Mouse (Mus musculus) megakaryocyte, adult 5-6 weeks (primary cell): ENCODE results near the gene Cdc27. TPM values are rescaled to one million over a fixed set of nuclear protein-coding genes. Genes with fewer than 3 reads are reported as not detected.

ENCODE experiments used
- ATAC-seq: 2 replicates; pipeline ENCODE4 v1.8.0; 2016; ENCODE audit warnings: mild to moderate bottlenecking, inconsistent platforms; ENCODE audit not compliant: poor library complexity, severe bottlenecking
- total RNA-seq, 2 experiments: library from RNA; stranded (forward) in 1 of 2; stranded (reverse) in 1 of 2; fragments of 153-499, 151-499 nt in 1 of 2; fragments of 221-1000, 200-1000 nt in 1 of 2; gene quantifications; 2 replicates each; pipeline versions ENCODE4 v1.2.3 to v1.2.4; 2015 to 2017

The Cdc27 gene
- total RNA-seq (2015) (49.4 and 51.3 TPM in 2 replicates), total RNA-seq (2017) (45.1 and 52.1 TPM in 2 replicates)

DNA sequence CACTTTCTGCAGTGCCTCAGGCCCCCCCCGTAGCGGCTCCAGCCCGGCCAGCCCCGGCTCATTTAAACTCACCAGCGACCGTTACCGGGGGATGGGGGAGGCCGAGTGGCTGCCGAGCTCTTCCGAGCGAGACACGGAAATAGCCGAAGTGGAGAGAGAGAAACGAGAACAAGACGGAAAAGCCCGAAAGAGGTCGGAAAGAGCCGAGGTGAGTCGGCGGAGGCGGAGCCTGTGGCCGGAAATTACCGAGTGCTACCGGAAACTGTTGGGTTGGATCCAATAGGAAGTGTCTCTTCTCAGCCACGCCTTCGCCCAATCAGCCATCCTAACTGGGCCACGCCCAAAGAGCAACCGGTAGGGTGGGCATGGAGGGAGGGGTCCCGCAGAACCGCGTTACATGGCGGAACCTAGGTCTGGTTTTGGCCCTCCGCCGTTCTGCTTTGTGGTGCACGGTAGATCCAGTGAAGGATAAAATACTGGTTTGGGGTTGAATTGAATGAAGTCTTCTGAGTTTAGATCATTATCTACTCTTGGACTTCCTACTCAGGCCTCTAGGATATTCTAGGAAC is at the start of gene Cdc27, which contains the start of gene Myl4:
TSS of gene Cdc27 (minus strand) at position 215 of the 569 bp plus-strand sequence.
TSS of gene Myl4 (plus strand) at position 258 of the 569 bp plus-strand sequence.
- peak; percentile 94 for ATAC-seq

DNA sequence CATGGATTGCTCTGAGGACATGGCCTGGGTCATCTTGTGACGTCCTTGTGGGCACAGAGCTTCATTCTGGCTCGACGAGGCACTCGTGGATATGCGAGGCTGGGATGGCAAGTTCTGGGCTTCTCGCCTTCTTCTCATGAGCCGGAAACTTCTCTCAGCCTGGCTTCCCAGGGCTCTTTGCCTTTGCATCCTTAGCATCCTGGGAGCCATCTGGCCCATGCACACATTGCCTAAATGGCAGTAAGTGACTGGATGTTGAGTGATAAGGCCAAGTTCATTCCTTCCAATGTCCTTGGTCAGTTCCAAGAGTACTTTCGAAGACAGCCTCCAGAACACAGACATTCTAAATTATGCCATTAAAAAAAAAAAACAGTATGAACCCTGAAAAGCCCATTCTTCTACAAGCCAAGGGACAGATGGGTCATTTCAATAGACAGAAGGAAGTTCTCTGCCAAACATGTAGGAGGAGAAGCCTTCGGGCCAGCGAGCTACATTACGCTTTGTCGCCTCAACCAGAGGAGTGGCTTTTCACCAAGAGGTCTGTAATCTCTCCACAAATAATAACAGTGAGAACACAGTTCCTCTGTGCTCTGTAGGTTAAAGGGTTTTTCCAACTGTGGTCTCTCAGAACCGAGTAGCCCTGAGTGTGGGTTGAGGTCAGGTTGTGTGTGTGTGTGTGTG is 49.0 kb upstream of the Cdc27 start:
- ATAC-seq: no peak

DNA sequence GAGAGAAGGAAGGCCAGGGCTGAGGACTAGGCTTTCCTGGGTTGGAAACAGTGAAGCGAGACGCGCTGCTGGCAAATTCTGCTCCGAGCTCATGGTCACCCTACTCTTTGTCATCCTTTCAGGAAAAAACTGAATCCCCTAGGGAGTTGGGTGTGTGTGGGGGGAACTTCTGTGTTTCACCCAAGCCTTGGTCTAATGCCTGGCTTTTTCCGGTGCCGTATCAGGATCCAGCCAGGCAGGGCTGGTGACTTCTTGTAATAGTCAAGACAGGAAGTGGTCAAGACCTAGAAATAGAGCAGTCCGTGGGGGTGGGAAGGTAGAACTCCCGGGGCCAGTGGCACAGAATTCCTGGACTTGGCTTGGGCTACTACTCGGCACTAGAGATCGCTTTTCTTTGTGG is 45.9 kb upstream of the Cdc27 start:
- peak; percentile 80 for ATAC-seq

DNA sequence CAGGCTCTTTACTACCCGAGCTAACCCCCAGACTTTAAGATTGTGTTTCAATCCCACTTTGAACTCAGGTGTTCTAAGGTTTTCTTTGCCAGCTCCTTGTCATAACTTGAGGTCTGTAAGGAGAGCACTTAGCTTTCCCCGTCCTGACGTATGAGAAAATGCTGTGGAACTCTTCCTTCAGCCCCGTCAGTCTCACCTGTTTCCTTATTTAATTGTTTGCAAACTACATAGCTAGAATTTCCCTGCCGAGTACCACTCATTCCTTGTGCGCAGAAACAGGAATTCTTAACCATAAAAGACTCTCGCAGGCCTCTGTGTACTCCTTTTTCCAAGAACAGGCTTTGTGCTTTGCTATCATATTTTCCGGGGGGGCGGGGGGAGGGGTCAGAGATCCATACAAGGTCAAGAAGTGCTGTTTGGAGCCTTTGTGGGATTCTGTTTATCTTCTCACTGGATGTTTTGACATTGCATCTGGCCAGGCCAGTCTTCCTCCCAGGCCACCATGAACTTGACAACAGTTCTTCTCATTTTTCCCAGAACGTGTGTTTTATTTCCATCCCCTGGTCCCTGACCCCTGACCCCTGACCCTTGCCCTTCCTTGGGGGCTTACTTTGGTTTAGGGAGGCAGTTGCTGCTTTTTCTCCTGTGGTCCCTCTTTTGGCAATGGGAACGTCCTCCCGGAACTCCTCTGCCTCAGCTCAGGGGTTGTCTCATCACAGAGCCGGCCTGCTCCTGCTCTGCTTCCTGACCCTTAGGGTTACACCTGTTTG is 41.8 kb upstream of the Cdc27 start:
- ATAC-seq: no peak

DNA sequence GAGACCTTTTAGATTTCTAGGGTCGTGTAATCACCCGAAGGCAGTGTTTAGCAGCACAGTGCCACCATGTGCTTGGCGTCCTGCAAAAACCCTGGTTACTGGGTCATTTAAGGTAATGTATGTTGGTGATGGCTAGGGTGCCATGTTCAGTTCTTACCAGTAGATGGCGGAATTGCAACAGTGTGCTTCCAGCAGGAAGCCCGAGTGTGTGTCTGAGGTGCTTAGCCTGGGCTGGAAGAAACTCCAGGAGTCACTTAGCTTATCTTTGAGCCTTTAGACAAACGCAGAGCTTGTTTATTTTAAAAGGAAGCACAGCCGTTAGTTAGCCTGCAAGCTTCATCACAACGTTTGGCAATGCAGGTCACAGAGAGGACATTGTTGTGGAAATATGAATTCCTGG is 39.7 kb upstream of the Cdc27 start:
- peak; percentile 98 for ATAC-seq

DNA sequence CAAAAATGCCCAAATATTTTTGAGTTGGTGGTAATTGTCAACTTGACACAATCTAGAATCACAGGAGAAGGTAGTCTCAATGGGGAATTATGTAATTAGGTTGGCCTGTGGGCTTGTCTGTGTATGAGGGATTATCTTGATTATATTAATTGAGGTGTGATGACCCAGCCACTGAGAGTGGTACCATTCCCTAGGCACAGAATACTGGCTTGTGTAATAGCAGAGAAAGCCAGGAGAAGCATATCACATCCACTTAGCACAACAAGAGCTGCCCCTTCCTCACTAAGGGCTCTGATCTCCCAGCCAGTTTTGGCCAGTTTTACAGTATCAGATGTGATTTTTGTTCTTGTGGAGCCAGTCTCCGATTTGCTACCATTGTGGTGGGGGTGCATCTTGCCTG is 39.1 kb upstream of the Cdc27 start:
- no peak for ATAC-seq

DNA sequence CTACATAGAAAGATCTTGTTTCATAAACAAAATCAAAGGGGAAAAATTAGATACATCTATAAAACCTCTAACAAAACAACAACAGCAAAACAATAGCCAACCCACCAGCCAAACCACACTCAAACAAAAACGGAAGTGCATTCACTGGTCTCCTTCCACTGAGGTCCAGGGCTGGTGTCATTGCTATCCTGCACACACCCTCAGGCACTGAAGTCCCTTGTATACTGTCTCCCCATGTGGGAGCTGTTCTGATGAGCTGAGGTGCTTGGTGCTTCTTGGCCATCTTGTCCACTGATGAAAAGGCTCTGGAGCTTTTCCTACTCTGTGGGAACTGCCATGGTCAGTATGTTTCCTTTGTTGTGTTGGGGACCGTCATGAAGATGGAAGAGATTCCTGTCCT is 38.1 kb upstream of the Cdc27 start:
- ATAC-seq: no peak

DNA sequence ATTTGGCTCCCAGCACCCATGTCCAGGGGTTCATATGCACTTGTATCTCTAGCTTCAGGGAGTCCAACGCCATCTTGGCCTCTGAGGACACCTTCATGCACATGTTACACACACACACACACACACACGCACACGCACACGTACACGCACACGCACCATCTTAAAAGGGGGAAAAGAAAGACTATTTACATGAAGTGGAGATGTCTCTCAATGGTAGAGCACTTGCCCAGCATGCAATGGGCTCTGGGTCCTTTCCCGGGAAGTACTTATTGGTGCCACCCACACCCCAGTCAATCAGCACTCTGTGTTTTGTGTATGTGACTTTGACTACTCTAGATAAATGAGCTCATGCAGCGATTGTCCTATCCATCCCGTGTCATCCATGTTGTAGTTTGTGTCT is 37.5 kb upstream of the Cdc27 start:
- ATAC-seq: no peak

DNA sequence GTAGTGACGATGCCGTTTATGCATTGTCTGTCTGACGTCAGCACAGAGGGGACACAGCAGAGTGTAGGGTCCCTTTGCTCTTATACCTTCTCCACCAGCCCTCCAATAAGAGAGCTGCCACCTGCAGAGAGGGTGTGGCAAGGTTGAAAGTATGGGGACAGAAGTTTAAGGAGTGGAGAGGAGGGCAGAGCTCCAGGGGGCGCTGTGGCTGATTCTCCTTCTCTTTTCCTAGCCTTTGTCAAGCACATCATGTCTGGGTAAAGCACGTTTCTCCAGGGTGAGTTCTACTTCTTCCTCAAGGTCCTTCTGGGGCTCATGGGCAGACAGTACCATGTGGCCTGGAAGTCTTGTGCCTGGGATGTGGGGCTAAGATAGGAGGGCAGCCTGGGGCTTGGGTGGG is 35.1 kb upstream of the Cdc27 start:
- ATAC-seq: no peak

DNA sequence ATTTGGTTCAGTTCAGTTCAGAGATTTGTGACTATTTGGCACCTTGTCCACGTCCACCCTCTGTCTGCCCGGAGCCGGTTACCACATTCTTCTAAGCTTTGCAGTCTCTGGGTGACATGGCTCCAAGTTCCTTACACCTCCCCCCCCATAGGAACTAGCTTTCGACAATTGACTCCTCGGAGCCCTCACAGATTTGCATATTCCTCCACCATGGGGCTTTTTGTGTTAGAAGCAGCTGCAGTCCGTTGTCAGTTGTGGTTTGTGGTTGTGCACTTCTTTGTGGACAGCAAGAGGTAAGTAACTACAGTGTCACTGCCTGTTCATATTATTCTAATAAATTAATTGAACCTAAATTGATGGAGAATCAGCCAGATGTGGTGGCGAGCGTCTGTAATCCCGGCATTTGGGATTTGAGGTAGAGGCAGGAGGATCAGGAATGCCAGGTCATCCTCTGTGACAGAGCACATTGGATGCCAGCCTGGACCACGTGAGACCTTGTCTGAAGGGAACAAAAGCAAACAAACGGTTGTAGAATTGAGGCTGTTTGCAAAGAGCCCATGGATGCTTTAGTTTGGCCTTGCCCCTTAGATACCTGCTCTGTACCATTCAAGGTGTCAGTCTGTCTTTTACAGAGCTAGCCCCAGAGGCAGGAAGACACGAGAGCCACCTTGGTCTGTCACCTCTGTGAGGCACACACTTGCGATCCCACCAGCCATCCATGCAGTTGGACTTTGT is 32.4 kb upstream of the Cdc27 start:
- ATAC-seq: peak; percentile 37

DNA sequence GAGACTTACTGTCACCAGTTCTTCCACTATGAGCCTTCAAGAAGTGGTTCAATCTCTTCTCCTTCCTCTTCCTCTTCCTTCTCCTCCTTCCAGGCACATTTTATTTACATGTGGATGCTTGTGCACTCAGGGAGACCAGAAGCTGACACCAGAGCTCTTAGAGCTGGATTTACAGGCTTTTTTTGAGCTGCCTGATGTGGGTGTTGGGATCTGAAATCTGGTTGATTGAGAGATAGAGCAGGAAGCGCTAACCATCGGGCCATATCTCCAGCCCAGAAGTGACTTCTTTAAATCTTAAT is 31.8 kb upstream of the Cdc27 start:
- ATAC-seq: peak; percentile 24

DNA sequence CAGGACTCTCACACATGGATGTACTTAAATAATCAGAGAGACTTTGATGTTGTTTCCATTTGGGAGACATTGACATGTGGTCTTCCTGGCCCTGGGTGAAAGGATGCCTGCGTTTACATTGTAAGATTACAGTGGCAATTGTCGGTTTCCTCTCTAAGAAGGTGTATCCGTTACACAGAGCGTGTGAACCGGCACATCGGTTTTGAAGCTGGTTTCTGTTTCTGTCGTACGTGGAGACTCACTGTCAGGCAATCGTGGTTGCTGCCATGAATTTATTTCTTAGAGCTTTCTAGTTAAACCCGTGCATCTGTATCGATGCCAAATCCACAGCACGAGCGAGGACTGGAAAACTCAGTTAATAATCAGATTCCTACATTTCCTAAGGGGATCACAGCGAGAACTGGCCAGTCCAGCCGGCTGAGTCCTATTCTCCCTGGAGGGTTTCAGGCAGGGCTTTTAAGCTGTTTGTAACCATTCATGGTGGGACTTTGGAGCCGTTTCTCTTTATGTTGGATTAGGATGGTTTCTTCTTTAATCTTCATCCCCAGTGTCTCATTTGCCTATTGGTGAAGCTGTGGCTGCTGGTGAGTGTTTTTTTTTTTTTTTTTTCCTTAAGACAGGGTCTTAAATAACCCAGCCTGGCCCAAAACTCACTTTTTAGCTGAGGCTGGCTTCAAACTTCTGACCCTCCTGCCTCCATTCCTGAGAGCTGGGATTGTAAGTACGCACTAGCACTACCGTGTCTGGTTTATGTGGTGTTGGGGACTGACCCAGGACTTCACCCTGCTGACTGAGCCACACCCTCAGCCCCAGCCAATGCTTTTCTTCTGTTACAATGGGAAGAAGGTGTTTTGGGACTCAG is 31.3 kb upstream of the Cdc27 start:
- ATAC-seq: peak; percentile 53; the same call in 1 of the 2 replicates

DNA sequence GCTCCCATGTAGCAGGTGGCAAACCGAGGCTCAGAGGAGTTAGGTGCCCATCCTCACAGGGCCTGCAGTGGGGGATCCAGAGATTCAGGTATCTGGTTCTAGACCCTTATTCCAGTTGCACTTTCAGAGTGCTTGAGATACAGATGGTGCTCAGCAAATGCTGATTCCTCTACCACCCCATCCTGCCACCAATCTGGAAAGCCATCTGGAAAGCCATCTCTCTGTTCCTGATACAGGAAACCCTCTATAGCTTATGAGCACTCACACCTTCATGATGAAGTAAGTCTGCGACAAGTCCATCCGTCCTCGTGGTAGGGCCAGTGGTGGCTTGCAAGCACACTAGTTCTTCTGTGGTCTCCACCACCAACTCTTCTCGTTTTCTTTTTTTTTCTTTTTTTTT is 30.2 kb upstream of the Cdc27 start:
- ATAC-seq: no peak

DNA sequence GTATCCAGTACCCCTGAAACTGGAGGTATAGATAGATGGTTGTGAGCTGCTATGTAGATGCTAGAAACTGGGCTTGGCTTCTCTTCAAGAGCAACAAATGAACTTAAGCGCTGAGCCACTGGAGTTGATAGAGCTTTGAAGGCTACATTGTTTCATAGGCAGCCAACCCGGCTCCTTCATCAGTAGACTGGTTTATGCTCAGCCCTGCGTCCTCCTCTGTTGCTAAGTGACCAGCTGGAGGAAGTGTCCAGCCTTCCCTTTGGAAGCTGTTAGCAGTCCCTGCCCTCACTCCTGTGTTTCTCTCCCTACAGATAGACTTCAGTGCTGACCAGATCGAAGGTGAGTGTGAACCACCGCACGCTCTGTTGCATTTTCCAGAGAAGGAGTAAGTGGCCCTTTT is 29.7 kb upstream of the Cdc27 start:
- ATAC-seq: no peak

DNA sequence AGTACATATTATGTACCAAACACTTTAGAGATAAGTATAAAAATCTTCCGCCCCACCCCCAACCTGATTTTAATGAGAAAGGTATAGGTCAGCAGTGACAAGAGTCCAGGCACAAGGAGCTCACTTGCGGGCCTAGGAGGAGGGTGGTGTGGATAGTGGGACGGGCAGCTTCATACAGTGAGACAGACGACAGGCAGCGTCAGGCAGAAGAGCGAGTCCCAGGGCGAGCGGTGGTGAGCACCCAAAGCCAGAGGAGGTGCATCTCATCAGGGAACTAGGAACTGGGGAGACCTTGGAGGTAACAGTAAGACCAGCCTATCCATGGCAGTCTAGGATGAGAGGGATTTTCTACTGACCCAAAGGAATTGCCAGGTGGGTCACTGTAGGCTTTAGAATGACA is 29.2 kb upstream of the Cdc27 start:
- no peak for ATAC-seq

DNA sequence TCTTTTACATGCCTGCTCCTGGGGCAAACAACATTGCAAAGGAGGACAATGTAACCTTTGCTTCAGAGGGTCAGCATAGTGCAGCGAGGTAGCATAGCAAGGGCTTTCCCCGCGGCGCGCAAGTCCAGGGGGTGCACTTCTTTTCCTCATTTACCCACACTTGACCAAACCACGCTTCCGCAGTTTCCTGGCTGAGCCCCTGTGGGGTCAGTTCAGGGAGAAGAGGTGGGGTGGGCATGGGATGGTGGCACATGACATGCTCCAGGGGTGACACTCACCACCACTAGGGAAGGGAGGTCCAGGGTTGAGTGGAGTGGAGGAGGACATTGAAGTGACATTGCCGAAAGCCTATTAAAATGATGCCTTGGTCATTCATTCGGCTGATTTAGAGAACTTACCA is 28.7 kb upstream of the Cdc27 start:
- no peak for ATAC-seq

DNA sequence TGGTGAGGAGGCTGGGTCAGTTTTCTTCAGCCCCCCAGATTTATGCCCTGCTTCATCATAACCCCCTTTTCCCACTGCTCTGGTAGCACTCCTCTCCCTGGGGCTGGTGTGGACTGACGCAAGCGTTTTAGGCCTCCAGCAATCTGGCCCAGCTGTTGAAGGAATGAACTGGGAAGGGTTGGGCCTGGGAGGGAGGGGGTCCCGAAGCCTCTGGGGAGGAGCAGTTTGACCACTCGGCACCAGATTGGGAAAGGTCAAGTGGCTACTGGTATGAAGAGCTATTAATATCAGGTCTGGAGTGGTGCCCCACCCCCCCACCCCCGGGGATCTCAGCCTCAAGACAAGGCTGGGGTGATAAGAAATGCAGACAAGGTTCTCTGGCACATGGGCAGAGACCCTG is 27.7 kb upstream of the Cdc27 start:
- no peak for ATAC-seq

DNA sequence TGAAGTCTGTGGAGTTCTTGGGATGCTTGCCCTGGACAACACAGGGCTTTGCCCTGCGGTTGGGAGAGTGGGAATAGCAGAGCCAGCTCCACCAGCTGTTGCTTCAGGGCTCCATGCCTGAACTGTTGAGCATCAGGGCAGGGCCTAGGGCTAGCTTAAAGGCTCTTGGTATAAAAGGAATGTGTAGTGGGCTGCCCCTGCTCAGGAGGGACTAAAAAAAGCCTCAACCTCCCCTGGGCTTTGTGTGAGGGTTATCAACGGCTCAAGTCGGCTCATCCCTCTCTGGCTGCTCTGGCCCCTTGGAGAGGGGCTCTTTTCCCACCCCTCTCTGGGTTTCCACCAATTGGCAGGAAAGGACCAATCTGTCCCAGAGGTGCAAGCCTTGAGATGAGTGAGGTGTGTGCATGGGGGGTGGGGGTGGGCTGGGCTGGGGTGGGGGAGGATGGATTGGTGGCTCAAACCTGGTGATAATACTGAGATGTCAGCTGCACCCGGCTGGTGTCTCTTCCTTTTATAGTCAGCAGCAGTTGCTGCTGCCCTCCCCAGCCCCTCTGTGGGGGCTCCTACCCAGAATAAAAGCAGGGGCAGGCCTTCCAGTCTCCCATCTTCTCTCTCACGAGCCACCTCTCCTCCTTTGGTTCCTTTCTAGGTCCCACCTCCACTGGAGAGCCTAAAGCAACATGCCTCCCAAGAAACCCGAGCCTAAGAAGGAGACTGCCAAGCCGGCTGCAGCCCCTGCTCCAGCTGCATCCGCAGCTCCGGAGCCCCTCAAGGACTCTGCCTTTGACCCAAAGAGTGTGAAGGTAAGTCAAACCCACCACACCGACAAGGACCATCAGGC is 26.6 kb upstream of the Cdc27 start:
- no peak for ATAC-seq

DNA sequence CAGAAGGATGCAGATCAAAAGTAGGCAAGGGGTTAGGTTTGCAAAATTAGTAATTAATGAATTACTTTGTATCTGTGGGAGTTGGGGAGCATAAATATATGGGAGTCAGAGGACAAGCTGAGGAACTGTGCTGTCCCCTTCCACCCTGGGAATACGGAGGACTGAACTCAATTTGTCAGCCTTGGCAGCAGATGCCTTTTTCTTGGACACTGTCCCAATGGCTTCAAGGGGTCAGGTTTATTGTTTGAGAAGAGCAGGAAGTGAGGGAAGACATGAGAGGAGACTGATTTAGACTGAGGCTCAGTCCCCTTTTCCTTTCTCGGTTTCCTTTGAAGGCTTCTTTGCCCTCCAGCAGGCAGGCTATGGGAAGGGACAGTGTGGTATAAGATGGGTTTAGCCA is 22.1 kb upstream of the Cdc27 start:
- ATAC-seq: no peak

DNA sequence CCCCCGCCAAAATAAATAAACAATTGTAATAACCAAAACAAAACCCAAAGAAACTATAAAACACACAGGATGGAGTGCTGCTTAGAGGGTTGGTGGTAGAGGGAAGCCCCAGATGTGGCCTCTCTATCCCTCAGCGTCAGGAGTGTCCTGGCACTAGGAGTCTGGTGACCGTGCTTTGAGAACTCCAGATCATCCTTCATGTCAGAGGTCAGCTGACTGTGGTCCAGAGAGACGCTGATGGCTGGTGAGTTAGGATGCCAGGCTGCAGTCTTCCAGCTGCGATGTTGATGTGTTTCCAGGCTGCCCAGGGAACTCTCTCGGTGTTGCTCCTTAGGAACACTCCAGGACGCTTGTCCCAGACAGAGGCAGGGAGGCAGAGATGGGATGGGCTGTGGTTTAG is 21.7 kb upstream of the Cdc27 start:
- no peak for ATAC-seq
